Mouse (Mus musculus): Measurements from ENCODE around the gene Parp6. TPM values are rescaled to one million over a fixed set of nuclear protein-coding genes. Genes with fewer than 3 reads are reported as not detected.

The Parp6 gene
- total RNA-seq, 2 experiments from 2014 or later: 18.5 to 22.2 TPM

DNA sequence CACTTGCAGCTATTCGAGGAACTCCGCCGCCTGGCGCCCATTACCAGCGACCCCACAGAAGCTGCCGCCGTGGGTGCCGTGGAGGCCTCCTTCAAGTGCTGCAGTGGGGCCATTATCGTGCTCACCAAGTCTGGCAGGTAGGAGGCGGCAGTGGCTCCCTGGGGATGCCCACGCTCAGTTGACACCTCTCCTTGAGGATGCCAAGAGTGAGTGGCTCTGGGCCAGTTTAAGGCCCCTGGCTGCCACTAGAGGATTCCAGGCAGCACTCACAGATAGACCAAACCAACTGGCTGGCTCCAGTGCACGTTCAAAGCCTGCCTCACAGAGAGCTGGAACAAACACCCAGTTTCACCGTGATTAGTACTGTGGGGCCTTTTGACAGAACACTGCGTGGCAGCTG is 58.5 kb downstream of the Parp6 start:
- DNase-seq: peak in 1 of 2 experiments; percentile 57
- intact Hi-C loops (cut with DNase I): loop anchor here (5.0 kb wide), 1 partner anchor 33 kb away; no protein-coding TSS in a partner anchor

GRCm38 (mm10) chr9:59678313-59678712 is 61.2 kb downstream of the Parp6 start:
- intact Hi-C loops (cut with DNase I): loop anchor here (2.0 to 5.0 kb wide), 2 partner anchors 22 to 36 kb away; partner anchors contain the start of gene Pkm
- peak in 1 of 2 experiments; percentile 58 for DNase-seq

GRCm38 (mm10) chr9:59679678-59680533 is 62.8 kb downstream of the Parp6 start, which contains the start of gene Gramd2:
Gene Gramd2, plus strand, starts transcription at chr9:59680144.
- intact Hi-C loops (cut with DNase I): loop anchor here (2.0 to 5.0 kb wide), 2 partner anchors 23 to 38 kb away; partner anchors contain the start of gene Pkm
- DNase-seq: peak; percentile 80 to 83

GRCm38 (mm10) chr9:59680534-59680875 is 63.4 kb downstream of the Parp6 start:
- intact Hi-C loops (cut with DNase I): no loop called here

GRCm38 (mm10) chr9:59684020-59684419 is 66.9 kb downstream of the Parp6 start:
- no peak for DNase-seq
- intact Hi-C loops (cut with DNase I): no loop called here

More at GRCm38 (mm10) chr9:59680534-59680875, 63.4 kb downstream of the Parp6 start:
- no peak for DNase-seq

GRCm38 (mm10) chr9:59687416-59688046 is 70.4 kb downstream of the Parp6 start:
- DNase-seq: no peak
- intact Hi-C loops (cut with DNase I): no loop called here

- peak; percentile 84 to 90 for DNase-seq
- intact Hi-C loops (cut with DNase I): no loop called here
Observed at GRCm38 (mm10) chr9:59691635-59692094, 74.6 kb downstream of the Parp6 start.

DNA sequence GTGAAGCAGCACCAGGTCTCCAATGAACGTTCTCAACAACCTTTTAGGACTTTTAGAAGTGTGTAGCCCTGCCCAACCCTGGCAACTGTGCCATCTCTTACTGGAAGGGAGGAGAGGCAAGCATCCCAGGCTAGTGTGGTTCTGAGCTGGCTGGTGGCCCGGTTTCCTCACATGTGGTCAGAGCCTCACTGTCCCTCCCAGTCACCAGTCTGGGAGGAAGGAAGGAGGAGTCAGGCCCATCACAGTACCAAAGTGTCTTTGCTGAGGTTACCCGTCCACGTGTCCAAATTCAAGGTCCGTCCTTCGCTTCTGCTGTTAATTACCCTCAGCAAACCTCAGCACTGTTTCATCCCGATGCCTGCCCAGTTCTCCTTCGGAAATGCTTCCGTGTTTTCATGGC is 75.1 kb downstream of the Parp6 start:
- intact Hi-C loops (cut with DNase I): no loop called here
- DNase-seq: peak in 1 of 2 experiments; percentile 42

- intact Hi-C loops (cut with DNase I): no loop called here
Observed at GRCm38 (mm10) chr9:59694571-59695450, 77.7 kb downstream of the Parp6 start.

GRCm38 (mm10) chr9:59695451-59695813 is 78.3 kb downstream of the Parp6 start:
- intact Hi-C loops (cut with DNase I): no loop called here
- DNase-seq: peak in 1 of 2 experiments; percentile 24

More at GRCm38 (mm10) chr9:59694571-59695450, 77.7 kb downstream of the Parp6 start:
- DNase-seq: no peak

DNA sequence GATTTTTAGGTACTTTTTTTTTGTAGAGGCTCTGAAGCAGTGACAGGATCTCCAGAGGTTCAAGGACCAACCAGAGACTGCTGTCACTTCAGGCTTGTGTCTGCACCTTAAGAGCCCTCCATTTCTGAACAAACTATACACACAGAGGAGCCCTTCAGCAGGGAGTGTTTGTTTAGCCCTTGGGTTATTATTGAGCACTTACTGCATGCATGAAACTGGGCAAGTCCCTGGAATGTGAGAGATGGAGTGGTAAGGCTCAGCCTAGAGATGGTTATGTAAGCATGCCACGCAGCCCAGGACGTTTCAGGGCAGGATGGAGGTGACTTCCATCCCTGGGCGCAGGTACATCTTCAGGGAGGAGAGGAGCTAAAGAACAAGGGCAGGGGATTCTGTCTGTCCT is 79.3 kb downstream of the Parp6 start:
- intact Hi-C loops (cut with DNase I): no loop called here
- no peak for DNase-seq

Other genes starting within 250 kb of the Parp6 start
- gene Arih1, start 130.7 kb upstream of the Parp6 start, total RNA-seq (2021): 10 to 100 TPM; 84.7 to 91.1 TPM
- gene Hexa, start 77.7 kb upstream of the Parp6 start, total RNA-seq (2021): 10 to 100 TPM; 33.2 to 33.9 TPM
- gene Tmem202, start 77.4 kb upstream of the Parp6 start, total RNA-seq (2021): under 1 TPM; 0.56 to 0.67 TPM
- gene Celf6, start 39.4 kb upstream of the Parp6 start, total RNA-seq (2021): under 1 TPM in 1 of 2 experiments, not detected in 1; 0.10 TPM
- 1,000 to 10,000 TPM; 1,287 to 1,327 TPM for gene Pkm, start 39.1 kb downstream of the Parp6 start, total RNA-seq (2021)
- under 1 TPM; 0.05 to 0.19 TPM for gene Gramd2, start 62.9 kb downstream of the Parp6 start, total RNA-seq (2021)
- gene Senp8, start 133.4 kb downstream of the Parp6 start, total RNA-seq (2021): 1 to 10 TPM; 6.3 to 7.8 TPM
- gene Myo9a, start 133.6 kb downstream of the Parp6 start, total RNA-seq (2021): 10 to 100 TPM; 13.7 to 19.8 TPM

Data from heart, postnatal 14 days (tissue).